Mouse (Mus musculus) frontal cortex, adult (tissue): Measurements from ENCODE around the gene Dhx33.

Experiments
- ATAC-seq: cut with Nextera tagmentation; 2 replicates; pipeline ENCODE4 v1.9.2; 2017; ENCODE audit warnings: mild to moderate bottlenecking, moderate library complexity, mixed read lengths; ENCODE audit not compliant: low TSS enrichment

Dhx33 gene

GRCm38 (mm10) chr11:70982030-70982429, 22.2 kb downstream of the Dhx33 start:
- ATAC-seq, result no peak

DNA sequence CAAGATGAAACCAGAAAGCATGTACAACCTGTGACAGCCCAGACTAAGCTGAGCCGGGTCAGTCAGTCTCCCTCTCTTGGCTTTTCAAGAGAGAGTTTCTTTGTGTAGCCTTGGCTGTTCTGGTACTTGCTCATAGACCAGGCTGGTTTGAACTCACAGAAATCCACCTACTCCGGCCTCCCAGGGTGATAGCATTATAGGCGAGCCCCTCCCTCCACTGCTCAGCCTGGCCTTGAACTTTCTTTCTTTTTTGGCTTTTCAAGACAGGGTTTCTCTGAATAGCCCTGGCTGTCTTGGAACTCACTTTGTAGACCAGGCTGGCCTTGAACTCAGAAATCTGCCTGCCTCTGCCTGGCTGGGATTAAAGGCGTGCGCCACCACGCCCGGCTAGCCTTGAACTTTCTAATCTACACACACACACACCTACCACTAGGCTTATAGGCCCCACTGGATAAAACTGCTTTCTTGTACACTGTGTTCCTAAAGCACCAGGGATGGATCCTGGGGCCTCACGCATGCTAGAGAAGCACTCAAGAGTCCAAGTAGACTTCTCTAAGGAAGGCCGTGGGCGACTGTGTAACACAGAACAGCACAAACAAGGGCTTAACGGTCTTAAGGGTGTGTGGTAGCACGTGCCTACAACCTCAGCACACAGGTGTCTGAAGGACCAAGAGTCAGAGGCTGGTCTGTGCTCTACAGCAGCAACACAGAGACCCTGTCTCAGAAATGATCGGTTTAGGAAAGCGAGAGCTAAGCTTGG, 23.3 kb downstream of the Dhx33 start:
- ATAC-seq, result no peak

- ATAC-seq, result no peak
Measured at GRCm38 (mm10) chr11:70980232-70980631, 24.0 kb downstream of the Dhx33 start.

DNA sequence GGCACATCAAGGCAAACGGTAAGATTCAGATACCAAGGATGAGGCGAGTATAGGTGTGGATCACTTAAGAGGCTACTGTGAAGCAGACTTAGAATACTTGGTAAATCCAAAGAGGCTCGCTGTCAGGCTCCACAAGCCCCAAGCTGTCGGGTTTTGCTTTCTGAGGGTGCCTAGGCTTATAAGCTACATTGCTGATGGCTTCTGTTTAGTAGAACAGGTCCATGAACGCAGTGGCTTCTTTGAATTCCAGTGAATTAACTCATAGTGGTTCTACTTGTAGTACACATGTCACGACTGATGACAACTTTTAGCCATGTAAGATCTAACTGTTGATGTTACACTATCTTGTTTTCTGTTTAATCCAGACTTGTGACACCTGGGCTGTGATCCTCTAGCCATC, 26.9 kb downstream of the Dhx33 start:
- no peak for ATAC-seq

DNA sequence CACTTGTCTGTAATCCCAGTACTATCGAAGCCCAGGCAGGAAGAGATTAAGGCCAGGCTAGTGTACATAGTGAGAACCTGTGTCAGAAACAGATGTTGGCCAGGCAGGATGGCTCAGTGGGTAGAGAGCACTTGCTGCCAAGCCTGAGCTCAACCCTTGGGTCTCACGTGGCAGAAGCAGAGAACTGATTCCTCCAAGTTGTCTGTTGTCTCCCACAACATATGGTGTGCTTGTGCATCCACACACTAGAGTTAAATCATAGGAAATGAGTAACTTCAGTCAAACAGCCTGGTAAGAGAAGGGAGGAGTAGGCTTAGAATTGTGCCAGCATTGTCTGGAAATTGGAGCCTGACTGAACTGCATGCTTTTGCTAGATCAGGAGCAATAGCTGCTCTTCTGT, 29.0 kb downstream of the Dhx33 start:
- no peak for ATAC-seq

DNA sequence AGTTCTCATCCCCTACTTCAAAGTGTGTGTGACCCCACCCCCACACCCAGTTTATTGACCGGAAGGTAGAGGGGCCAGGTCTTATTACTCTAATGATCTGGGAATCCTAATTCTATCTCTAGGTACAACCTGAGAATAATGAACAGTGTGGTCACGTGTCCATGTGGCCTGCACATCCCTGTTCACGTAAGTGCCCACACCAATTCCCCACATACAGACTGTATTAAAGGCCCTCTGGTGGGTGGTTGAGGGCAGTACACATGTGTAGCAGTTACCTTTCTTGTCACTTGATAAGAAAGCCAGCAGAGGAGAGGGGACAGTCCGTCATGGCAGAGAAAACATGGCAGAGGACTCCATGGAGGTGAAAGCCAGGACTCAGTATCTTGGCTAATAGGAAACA, 30.3 kb downstream of the Dhx33 start:
- no peak for ATAC-seq

DNA sequence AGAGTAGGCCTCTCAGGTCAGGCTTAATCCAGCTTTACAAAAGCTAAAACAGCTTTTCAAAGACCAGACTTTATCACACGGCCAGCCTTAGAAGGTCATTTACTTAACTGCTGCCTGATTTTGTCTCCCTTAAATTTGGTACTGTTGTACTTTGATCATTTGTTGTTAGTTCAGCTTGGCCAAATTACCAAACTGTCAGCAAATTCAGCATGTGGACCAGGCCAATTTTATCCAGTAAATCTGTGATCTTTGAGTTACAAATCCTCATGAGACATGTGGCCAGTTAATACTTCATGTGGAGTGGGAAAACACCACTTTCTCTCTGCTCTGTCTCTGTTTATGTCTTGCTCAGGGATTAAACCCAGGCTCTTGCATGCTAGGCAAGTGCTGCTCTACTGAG, 31.7 kb downstream of the Dhx33 start:
- ATAC-seq, result no peak

DNA sequence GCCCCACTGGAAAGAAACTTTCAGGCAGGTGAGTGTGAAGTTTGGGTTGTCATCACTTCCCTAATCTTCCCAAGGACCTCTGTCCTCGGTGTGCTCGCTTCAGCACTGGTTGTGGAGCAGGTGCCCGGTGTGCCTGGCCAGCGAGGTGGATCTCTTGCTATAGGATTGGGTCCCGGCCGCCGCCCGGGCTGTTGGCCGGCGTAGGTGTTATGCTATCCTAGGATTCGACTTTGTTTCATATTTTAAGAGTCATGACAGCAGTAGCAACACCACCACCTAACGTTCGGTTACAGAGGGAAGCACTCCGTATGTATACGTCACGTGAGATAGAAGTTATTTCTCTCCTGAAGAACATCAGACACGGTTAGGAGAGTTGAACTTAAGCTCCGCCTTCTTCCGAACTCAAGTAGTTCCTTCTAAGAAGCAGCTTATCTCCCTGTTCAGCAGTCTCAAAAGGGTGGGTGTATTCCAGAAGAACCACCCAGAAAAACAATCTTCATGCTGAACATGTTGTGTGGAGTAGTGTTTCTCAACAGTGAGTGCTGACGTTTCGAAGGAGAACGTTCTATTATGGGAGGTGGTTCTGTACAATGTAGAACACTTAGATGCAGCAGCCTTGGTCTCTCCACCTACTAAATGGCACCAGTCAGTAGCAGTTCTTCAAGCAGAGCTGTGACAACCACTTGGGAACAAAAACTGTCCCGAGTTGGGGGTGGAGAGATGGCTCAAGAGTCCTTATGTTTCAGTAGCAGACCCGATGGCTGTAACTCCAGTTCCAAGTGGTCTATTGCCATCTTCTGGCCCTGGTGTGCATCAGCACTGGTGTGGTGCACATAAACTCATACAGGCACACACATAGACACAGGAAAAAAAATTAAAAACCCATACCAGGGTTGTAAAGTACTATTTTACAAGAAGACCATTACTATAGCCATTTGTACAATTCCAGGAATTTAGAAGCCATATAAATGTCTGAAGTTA, 33.4 kb downstream of the Dhx33 start:
- peak; percentile 33; the same call in 1 of the 2 replicates for ATAC-seq

GRCm38 (mm10) chr11:70969821-70970559, 34.2 kb downstream of the Dhx33 start, which contains the start of the genes Nup88 and Rpain:
Gene Nup88 (minus strand): TSS chr11:70969973.
Gene Rpain (plus strand): TSS chr11:70970213.
- ATAC-seq, result peak; percentile 93

DNA sequence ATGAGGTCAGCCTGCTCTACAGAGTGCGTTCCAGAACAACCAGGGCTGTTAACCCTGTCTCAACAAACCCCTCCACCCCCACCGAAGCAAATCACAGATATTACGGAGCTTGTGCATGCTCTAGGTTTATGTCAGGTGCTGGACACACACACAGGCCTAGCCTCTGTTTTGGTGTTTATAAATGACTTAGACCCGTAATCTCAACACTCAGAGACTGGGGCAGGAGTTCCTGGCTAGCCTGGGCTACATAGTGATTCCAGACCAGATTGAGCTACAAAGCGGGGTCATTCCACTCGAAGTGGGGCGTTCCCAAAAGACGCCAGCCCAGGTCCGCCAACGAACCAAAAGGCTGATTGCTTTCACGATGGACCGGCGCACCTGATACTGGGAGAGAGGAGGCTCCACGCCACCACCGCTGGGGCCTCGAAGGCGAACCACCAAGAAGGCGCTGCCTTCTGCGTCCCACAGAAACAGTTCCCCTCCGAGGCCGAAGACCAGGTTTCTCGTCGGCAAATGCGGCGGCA, 34.9 kb downstream of the Dhx33 start:
- ATAC-seq, result peak; percentile 22; the same call in 1 of the 2 replicates

DNA sequence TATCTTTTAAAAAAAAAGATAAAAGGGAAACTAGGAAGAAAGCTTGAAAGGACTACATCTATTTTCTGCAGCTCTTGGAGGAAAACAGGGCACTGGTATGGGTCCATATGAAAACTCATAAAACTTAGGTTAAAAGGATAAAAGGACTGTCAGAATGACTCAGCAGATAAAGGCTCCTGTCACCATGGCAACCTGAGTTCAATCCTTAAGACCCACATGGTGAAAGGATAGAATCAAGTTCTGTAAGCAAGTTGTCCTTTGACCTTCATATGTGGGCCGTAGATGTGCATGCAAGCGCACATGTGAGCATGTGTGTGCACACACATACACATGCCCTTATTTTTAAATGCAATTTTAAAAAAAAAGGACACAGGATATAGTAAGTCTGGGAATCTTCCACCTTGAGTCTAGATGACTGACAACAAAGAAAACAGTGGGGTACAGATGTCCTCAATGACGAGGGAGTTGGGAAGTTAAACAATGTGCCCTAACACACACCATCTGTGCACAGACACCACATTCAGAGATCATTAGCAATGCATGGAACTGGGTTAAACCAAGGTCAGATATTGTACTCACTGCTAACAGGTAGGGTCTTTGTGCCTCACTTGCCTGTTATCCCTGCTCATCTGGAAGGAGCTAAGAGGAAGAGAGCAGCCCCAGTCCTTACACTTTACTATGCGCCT, 39.9 kb downstream of the Dhx33 start:
- ATAC-seq, result no peak

DNA sequence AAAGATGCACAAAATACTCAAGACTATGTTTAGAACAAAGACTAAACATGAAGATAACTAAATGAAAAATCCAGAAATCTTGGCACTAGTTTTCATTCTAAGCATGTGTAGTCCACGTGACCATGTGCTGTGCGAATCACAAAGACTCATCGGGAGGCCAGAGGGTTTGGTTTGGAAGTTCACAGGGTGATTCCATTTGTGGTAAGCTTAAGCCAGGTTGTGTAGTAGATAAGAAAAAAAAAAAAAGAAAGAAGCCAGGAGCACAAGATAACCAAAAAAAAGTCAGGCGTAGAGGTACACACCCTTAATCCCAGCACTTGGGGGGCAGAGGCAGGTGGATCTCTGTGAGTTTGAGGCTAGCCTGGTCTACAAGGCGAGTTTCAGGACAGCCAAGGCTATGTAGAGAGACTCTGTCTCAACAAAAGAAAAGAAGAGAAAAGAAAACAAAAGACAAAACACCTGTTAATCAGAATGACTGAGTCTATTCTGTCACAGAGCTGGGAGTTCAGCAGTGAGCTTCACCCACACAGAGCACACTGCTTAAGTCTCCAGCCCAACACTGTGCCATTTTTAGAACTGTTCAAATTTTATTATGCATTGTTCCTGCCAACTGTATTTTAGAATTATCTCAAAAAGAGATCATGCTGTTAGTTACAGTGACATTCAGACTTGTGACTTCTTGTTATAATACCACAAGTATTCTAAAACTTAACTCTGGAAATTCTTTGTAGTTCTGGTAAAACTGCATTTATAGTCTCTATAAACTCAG, 43.3 kb downstream of the Dhx33 start:
- ATAC-seq, result peak; percentile 94

- ATAC-seq, result no peak
Measured at GRCm38 (mm10) chr11:70954711-70955110, 49.5 kb downstream of the Dhx33 start.

DNA sequence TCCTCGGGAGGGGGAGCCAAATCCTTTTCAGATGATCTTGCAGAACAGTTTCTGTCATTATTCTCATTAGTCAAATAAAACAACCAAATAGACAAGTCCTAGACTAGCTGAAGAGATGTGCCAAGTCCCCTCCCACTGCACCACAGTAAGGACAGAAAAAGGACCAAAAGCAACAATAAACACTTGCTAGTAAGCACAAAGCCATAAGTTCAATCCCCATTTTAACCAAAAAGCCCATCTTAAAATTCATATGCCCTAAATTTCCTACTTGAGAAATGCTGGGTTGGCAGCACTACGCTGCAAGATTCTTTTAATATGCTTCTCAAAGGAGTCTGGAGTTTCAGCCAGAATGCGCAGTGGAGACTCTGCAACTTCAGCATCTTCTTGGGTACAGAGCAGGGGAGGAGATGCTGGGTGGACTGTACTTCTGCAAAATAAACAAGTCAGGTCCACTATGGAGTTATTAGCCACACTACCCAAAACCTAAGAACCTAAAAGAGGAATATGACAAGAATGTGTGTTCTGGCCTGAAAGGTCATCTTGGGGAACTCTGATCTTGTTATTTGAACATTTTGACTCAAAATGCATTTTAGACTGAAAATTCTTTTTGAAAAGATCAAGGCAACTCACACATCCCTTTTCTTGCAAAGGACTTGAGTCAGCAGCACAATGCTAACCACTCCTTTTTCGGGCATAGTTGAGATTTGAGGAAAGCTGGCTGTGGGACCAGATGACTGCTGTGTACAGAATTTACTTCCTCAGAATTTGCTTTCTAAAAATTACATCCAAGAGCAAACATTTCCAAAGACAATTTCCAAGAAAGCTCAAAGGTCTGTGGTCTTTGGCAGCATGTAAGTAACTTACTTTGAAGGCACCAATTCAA, 59.1 kb downstream of the Dhx33 start:
- peak; percentile 53; the same call in 1 of the 2 replicates for ATAC-seq

- no peak for ATAC-seq
Measured at GRCm38 (mm10) chr11:70943651-70944050, 60.6 kb downstream of the Dhx33 start.

DNA sequence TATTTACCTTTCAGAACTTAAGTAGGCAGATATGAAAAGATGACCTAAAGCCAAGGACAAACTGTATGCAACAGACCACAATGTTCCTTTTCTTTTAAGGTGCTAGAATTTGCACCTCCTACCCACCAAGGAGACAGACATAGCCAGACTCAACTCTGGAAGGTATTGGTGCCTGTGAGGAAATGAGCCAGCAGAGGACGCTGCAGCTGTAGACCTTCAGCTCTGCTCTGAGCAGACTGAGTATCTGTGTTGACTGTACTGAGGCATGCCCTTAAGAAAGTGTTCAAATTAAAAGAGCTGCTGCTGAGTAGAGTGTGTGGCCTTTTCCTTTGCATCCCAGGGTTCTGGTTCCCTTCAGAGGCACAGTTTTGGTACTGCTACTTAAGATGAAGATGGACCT, 61.6 kb downstream of the Dhx33 start:
- ATAC-seq, result peak; percentile 53; the same call in 1 of the 2 replicates

GRCm38 (mm10) chr11:70935316-70935715, 68.9 kb downstream of the Dhx33 start:
- no peak for ATAC-seq
